Comparison of ENCODE assay signal across 12 mouse cellular contexts in genomic region chr3:65482698-65483407, GRCm38 (mm10). TPM values are rescaled to one million over a fixed set of nuclear protein-coding genes. Genes with fewer than 3 reads are reported as not detected.
DNase-seq lines count a peak whose midpoint lies in the region; ATAC-seq and TF ChIP-seq lines count a peak whose summit lies in the region.
"Had no signal": no experiment of that assay in that cellular context is flagged by ENCODE, and none has a peak within 500 bp of the region (broad histone marks: within the 10 kb centered on the region; RNA-seq: fewer than 3 reads in every experiment).

No protein-coding gene starts in this region.

- H3K79me2 ChIP-seq in C2C12 (ENCODE audit: control insufficient read depth, insufficient read depth) = no peaks in the 10 kb centered on the region

- H3K9me3 ChIP-seq in kidney, embryonic 15.5 days (replicated peaks) = 0 out of 2 replicates have a peak, but pooled peaks cover 3% of the 10 kb centered on the region
- H3K9me3 ChIP-seq in ES-Bruce4 (replicated peaks; ENCODE audit: control insufficient read depth, insufficient read depth, low read length, poor library complexity, severe bottlenecking) = no peaks in the 10 kb centered on the region; the same call in 1 of the 2 replicates
- H3K9me3 ChIP-seq: forebrain, embryonic 13.5 days; midbrain, embryonic 12.5 days had no signal

- no peak for TF ChIP-seq POLR2A in kidney, adult 2 months (IDR thresholded peaks at IDR 0.05; ENCODE audit: low read depth, low read length)
- TF ChIP-seq POLR2A in ES-Bruce4 (IDR thresholded peaks at IDR 0.05; ENCODE audit: insufficient read depth, low read length) = no peak
- no peak for TF ChIP-seq POLR2A in embryonic fibroblast, embryonic 13.5 days (IDR thresholded peaks at IDR 0.05; ENCODE audit: low read depth, low read length)

- H3K4me1 ChIP-seq in kidney, embryonic 15.5 days = peaks cover 6% of the 10 kb centered on the region; the same call in 1 of the 2 replicates
- no peaks in the 10 kb centered on the region for H3K4me1 ChIP-seq in kidney, adult 2 months (ENCODE audit: control insufficient read depth, insufficient read depth, low read length)
- peaks cover 3% of the 10 kb centered on the region for H3K4me1 ChIP-seq in ES-Bruce4 (ENCODE audit: control insufficient read depth, insufficient read depth, low read length)
- H3K4me1 ChIP-seq in embryonic fibroblast, embryonic 13.5 days (ENCODE audit: control insufficient read depth, insufficient read depth, low read length) = peaks cover 7% of the 10 kb centered on the region
- H3K4me1 ChIP-seq: forebrain, embryonic 13.5 days; midbrain, embryonic 12.5 days had no signal

- no peak for DNase-seq in kidney, adult 2 months
- no peak for DNase-seq in urinary bladder, postnatal 14 days (ENCODE audit: low spot score)
- no peak for DNase-seq in right cerebral cortex, postnatal 25 days
- DNase-seq: cerebellum, adult 11-12 months; gastrocnemius, postnatal 10 days had no signal

- no peak overlapping the region for H3K9ac ChIP-seq in kidney, embryonic 15.5 days
- no peak overlapping the region for H3K9ac ChIP-seq in ES-Bruce4 (ENCODE audit: low read depth, poor library complexity, severe bottlenecking)
- H3K9ac ChIP-seq: forebrain, embryonic 13.5 days; liver, embryonic 14.5 days; midbrain, embryonic 12.5 days had no signal

- no peak overlapping the region for H3K4me2 ChIP-seq in kidney, embryonic 15.5 days
- H3K4me2 ChIP-seq: forebrain, embryonic 13.5 days; midbrain, embryonic 12.5 days had no signal

- H3K27me3 ChIP-seq in kidney, embryonic 15.5 days = no peaks in the 10 kb centered on the region
- no peaks in the 10 kb centered on the region for H3K27me3 ChIP-seq in kidney, adult 2 months (replicated peaks; ENCODE audit: control insufficient read depth, insufficient read depth, low read length)
- H3K27me3 ChIP-seq in C2C12 (ENCODE audit: control insufficient read depth, insufficient read depth, insufficient read length) = no peaks in the 10 kb centered on the region
- no peaks in the 10 kb centered on the region for H3K27me3 ChIP-seq in ES-Bruce4 (ENCODE audit: control insufficient read depth, insufficient read depth, low read length, poor library complexity, severe bottlenecking)
- H3K27me3 ChIP-seq: forebrain, embryonic 13.5 days; midbrain, embryonic 12.5 days had no signal

- ATAC-seq in kidney, embryonic 15.5 days (replicated peaks; ENCODE audit: low FRiP score) = 0 out of 2 replicates have a peak, but pooled peaks have one; percentile 52
- ATAC-seq: forebrain, embryonic 13.5 days had no signal

- WGBS in kidney, embryonic 15.5 days = 48% methylated on average over 6 of the region's 6 CpGs
- 43% methylated on average over 6 of the region's 6 CpGs for WGBS in kidney, adult 2 months

- H3K36me3 ChIP-seq in kidney, embryonic 15.5 days = no peaks in the 10 kb centered on the region
- no peaks in the 10 kb centered on the region for H3K36me3 ChIP-seq in kidney, adult 2 months (ENCODE audit: control insufficient read depth, insufficient read depth, low read length)
- H3K36me3 ChIP-seq in C2C12 (ENCODE audit: control insufficient read depth, insufficient read depth) = no peaks in the 10 kb centered on the region
- H3K36me3 ChIP-seq in ES-Bruce4 (ENCODE audit: control insufficient read depth, insufficient read depth, low read length, poor library complexity, severe bottlenecking) = no peaks in the 10 kb centered on the region
- H3K36me3 ChIP-seq: midbrain, embryonic 12.5 days had no signal

- no peaks in the 10 kb centered on the region for H3K79me3 ChIP-seq in C2C12 (ENCODE audit: low read depth)

- H3K4me3 ChIP-seq in kidney, embryonic 15.5 days (replicated peaks) = no peak overlapping the region
- no peak overlapping the region for H3K4me3 ChIP-seq in kidney, adult 2 months (ENCODE audit: insufficient read depth, low read depth, low read length)
- H3K4me3 ChIP-seq in C2C12 (ENCODE audit: insufficient read depth, poor library complexity, severe bottlenecking) (no peak overlapping the region), ES-Bruce4 (ENCODE audit: low read depth, low read length) (no peak overlapping the region)
- no peak overlapping the region for H3K4me3 ChIP-seq in embryonic fibroblast, embryonic 13.5 days (ENCODE audit: insufficient read depth, low read length)
- H3K4me3 ChIP-seq: forebrain, embryonic 13.5 days; midbrain, embryonic 12.5 days had no signal

- TF ChIP-seq EP300 in ES-Bruce4 (IDR thresholded peaks at IDR 0.05; ENCODE audit: insufficient read depth, low read depth, low read length) = 0 out of 2 replicates have a peak, but pooled peaks have one; percentile 49

- TF ChIP-seq CTCF in kidney, adult 2 months (conservative IDR thresholded peaks at IDR 0.05; ENCODE audit: insufficient read depth, insufficient read length, low read depth, low read length) = no peak
- TF ChIP-seq CTCF in C2C12 (IDR thresholded peaks at IDR 0.05; ENCODE audit: control insufficient read depth, insufficient read depth, insufficient read length) (no peak), ES-Bruce4 (IDR thresholded peaks at IDR 0.05; ENCODE audit: low read depth, low read length) (no peak)
- TF ChIP-seq CTCF in embryonic fibroblast, embryonic 13.5 days (IDR thresholded peaks at IDR 0.05; ENCODE audit: borderline replicate concordance, insufficient read depth, low read length) = no peak

- H3ac ChIP-seq in C2C12 (ENCODE audit: control insufficient read depth, insufficient read length, low read depth) = no peak overlapping the region

- H3K27ac ChIP-seq in kidney, embryonic 15.5 days = no peak overlapping the region
- no peak overlapping the region for H3K27ac ChIP-seq in kidney, adult 2 months (ENCODE audit: insufficient read depth, low read depth, low read length)
- H3K27ac ChIP-seq in ES-Bruce4 (ENCODE audit: insufficient read depth, low read length) = no peak overlapping the region
- H3K27ac ChIP-seq in embryonic fibroblast, embryonic 13.5 days (ENCODE audit: insufficient read depth, low read length) = peak overlapping the region; percentile 62
- H3K27ac ChIP-seq: forebrain, embryonic 13.5 days; liver, embryonic 14.5 days; midbrain, embryonic 12.5 days had no signal

TF ChIP-seq in C2C12, 6 proteins besides CTCF, POLR2A, EP300 and RAD21:
- TF ChIP-seq CEBPB (IDR thresholded peaks at IDR 0.05; ENCODE audit: low read depth) = no peak
- no peak for TF ChIP-seq USF1 (IDR thresholded peaks at IDR 0.05; ENCODE audit: low read depth)
- TF ChIP-seq MYOD1 (IDR thresholded peaks at IDR 0.05; ENCODE audit: control insufficient read depth, insufficient read length, low read depth) = peak; percentile 62
- no peak for TF ChIP-seq MAX (IDR thresholded peaks at IDR 0.05)
- TF ChIP-seq FOSL1 (IDR thresholded peaks at IDR 0.05; ENCODE audit: insufficient read depth, low read length, poor library complexity, severe bottlenecking) = no peak
- TF ChIP-seq MYOG (IDR thresholded peaks at IDR 0.05; ENCODE audit: control insufficient read depth, extremely low read depth, insufficient read length) = no peak

RNA-seq across cellular contexts. Expression of gene Tiparp, which starts 45.4 kb away (rescaled TPM):
- 26.0 and 29.5 TPM in 2 replicates for polyA plus RNA-seq in kidney, embryonic 15.5 days (2015; fragmentation: Nextera tagmentation; extraction: Ambion mirVana)
- polyA plus RNA-seq in kidney, adult 2 months (2012; rRNA removed) = 3.9 and 4.9 TPM in 2 replicates
- 2.9 TPM for polyA plus RNA-seq in C2C12 (2012; fragmentation: generic; extraction: Trizol)
- 38.5 and 40.5 TPM in 2 replicates for polyA plus RNA-seq in ES-Bruce4 (2011; ENCODE audit: insufficient read depth, insufficient read length, low read depth, missing spikeins)
- polyA plus RNA-seq in embryonic fibroblast, embryonic 13.5 days (2011; ENCODE audit: insufficient read length, low read depth, missing spikeins) = 38.7 and 44.9 TPM in 2 replicates
